Mouse (Mus musculus) MEL (cell line): ENCODE measurements around the gene Timmdc1. TPM values are rescaled to one million over a fixed set of nuclear protein-coding genes. Genes with fewer than 3 reads are reported as not detected.

Experiments used
- DNase-seq: peaks from one replicate; pipeline ENCODE4 v3.0.0; 2011; ENCODE audit warnings: low read depth, low spot score
- H3K27ac ChIP-seq: 2 replicates; pipeline ENCODE4 v1.5.1; 2012; ENCODE audit warnings: low read depth, mild to moderate bottlenecking, control low read depth, low read length, moderate library complexity; ENCODE audit not compliant: control insufficient read depth
- H3K27me3 ChIP-seq, 2 experiments: fragments of 150-350 bp in 1 of 2; sonication (generic) in 1 of 2; 2 replicates each; pipeline ENCODE4 v1.6.1; 2012; ENCODE audit warnings: low read length in 2 of 2, mild to moderate bottlenecking in 2 of 2, improper control_type of control experiment in 1 of 2, moderate library complexity in 1 of 2; ENCODE audit not compliant: insufficient read depth in 2 of 2, control insufficient read depth in 1 of 2
- H3K36me3 ChIP-seq, 2 experiments: 2 replicates each; pipeline ENCODE4 v1.6.1; 2012 to 2014; ENCODE audit warnings: low read length in 2 of 2, improper control_type of control experiment in 1 of 2, inconsistent platforms in 1 of 2, mild to moderate bottlenecking in 1 of 2; ENCODE audit not compliant: insufficient read depth in 2 of 2, control insufficient read depth in 1 of 2
- H3K4me1 ChIP-seq, 2 experiments: fragments of 150-350 bp in 1 of 2; sonication (generic) in 1 of 2; 2 replicates each; pipeline ENCODE4 v1.6.1; 2012; ENCODE audit warnings: low read length in 2 of 2, improper control_type of control experiment in 1 of 2, mild to moderate bottlenecking in 1 of 2; ENCODE audit not compliant: insufficient read depth in 2 of 2, control insufficient read depth in 1 of 2
- H3K4me3 ChIP-seq, 2 experiments: fragments of 150-350 bp in 1 of 2; sonication (generic) in 1 of 2; 2 replicates each; pipeline ENCODE4 v1.5.1; 2012; ENCODE audit warnings: low read depth in 2 of 2, low read length in 2 of 2, mild to moderate bottlenecking in 2 of 2, moderate library complexity in 2 of 2, control low read depth in 1 of 2, improper control_type of control experiment in 1 of 2; ENCODE audit not compliant: control insufficient read depth in 1 of 2, insufficient read depth in 1 of 2
- H3K79me2 ChIP-seq: 2 replicates; pipeline ENCODE4 v1.6.1; 2012; ENCODE audit warnings: mild to moderate bottlenecking, low read length, moderate library complexity; ENCODE audit not compliant: control insufficient read depth, poor library complexity, insufficient read depth
- H3K9ac ChIP-seq: 2 replicates; pipeline ENCODE4 v1.6.1; 2012; ENCODE audit warnings: low read depth, mild to moderate bottlenecking, control low read depth, low read length, moderate library complexity; ENCODE audit not compliant: control insufficient read depth, poor library complexity, severe bottlenecking
- H3K9me3 ChIP-seq: fragments of 150-350 bp; sonication (generic); replicated peaks from 2 replicates; pipeline ENCODE4 v1.6.1; 2012; ENCODE audit warnings: mild to moderate bottlenecking, low read length, improper control_type of control experiment, moderate library complexity; ENCODE audit not compliant: insufficient read depth
- E2F4 ChIP-seq: IDR thresholded peaks from 2 replicates; pipeline ENCODE4 v1.6.1; 2011; ENCODE audit warnings: low read depth, low read length, improper control_type of control experiment, borderline replicate concordance
- ELF1 ChIP-seq: IDR thresholded peaks from 2 replicates; pipeline ENCODE4 v1.6.1; 2014; ENCODE audit warnings: low read depth, mild to moderate bottlenecking, inconsistent platforms, low read length, improper control_type of control experiment, moderate library complexity
- EP300 ChIP-seq, 2 experiments: IDR thresholded peaks; 2 replicates each; pipeline ENCODE4 v1.6.1; 2011; ENCODE audit warnings: improper control_type of control experiment in 2 of 2, low read length in 2 of 2, low read depth in 1 of 2, mild to moderate bottlenecking in 1 of 2
- ETS1 ChIP-seq: IDR thresholded peaks from 2 replicates; pipeline ENCODE4 v1.6.1; 2012; ENCODE audit warnings: low read depth, mild to moderate bottlenecking, inconsistent platforms, low read length, improper control_type of control experiment, moderate library complexity
- HCFC1 ChIP-seq: IDR thresholded peaks from 2 replicates; pipeline ENCODE4 v1.6.1; 2012; ENCODE audit warnings: low read depth, mild to moderate bottlenecking, inconsistent platforms, low read length, improper control_type of control experiment, moderate library complexity
- KAT2A ChIP-seq: conservative IDR thresholded peaks from 2 replicates; pipeline ENCODE4 v1.6.1; 2012; ENCODE audit warnings: low read depth, low read length, improper control_type of control experiment, inconsistent platforms
- MAFK ChIP-seq: IDR thresholded peaks from 2 replicates; pipeline ENCODE4 v1.6.1; 2011; ENCODE audit warnings: low read depth, mild to moderate bottlenecking, low read length, improper control_type of control experiment, borderline replicate concordance
- MAX ChIP-seq: IDR thresholded peaks from 2 replicates; pipeline ENCODE4 v1.6.1; 2011; ENCODE audit warnings: low read length, improper control_type of control experiment
- MAZ ChIP-seq: IDR thresholded peaks from 2 replicates; pipeline ENCODE4 v1.6.1; 2012; ENCODE audit warnings: low read depth, mild to moderate bottlenecking, inconsistent platforms, low read length, improper control_type of control experiment
- MEF2A ChIP-seq: IDR thresholded peaks from 2 replicates; pipeline ENCODE4 v1.6.1; 2014; ENCODE audit warnings: low read depth, mild to moderate bottlenecking, inconsistent platforms, low read length, improper control_type of control experiment; ENCODE audit not compliant: poor library complexity, insufficient replicate concordance, severe bottlenecking; ENCODE audit errors: extremely low read depth
- MXI1 ChIP-seq: IDR thresholded peaks from 2 replicates; pipeline ENCODE4 v1.6.1; 2011; ENCODE audit warnings: mild to moderate bottlenecking, low read depth, low read length, improper control_type of control experiment
- MYB ChIP-seq: IDR thresholded peaks from 2 replicates; pipeline ENCODE4 v1.6.1; 2011; ENCODE audit warnings: mild to moderate bottlenecking, low read depth, low read length, improper control_type of control experiment
- MYC ChIP-seq: IDR thresholded peaks from 2 replicates; pipeline ENCODE4 v1.6.1; 2011; ENCODE audit warnings: low read depth, mild to moderate bottlenecking, low read length, improper control_type of control experiment, moderate library complexity
- NELFE ChIP-seq: IDR thresholded peaks from 2 replicates; pipeline ENCODE4 v1.6.1; 2011; ENCODE audit warnings: low read depth, low read length, improper control_type of control experiment
- NRF1 ChIP-seq: IDR thresholded peaks from 2 replicates; pipeline ENCODE4 v1.6.1; 2014; ENCODE audit warnings: low read depth, mild to moderate bottlenecking, inconsistent platforms, low read length, improper control_type of control experiment, moderate library complexity; ENCODE audit not compliant: poor library complexity, insufficient read depth, severe bottlenecking
- POLR2A ChIP-seq, 2 experiments: IDR thresholded peaks; 2 replicates each; pipeline ENCODE4 v1.6.1; 2011 to 2012; ENCODE audit warnings: low read length in 2 of 2, mild to moderate bottlenecking in 2 of 2, control low read depth in 1 of 2, improper control_type of control experiment in 1 of 2, low read depth in 1 of 2, moderate library complexity in 1 of 2; ENCODE audit not compliant: control insufficient read depth in 1 of 2, insufficient read depth in 1 of 2, poor library complexity in 1 of 2
- POLR2AphosphoS2 ChIP-seq: IDR thresholded peaks from 2 replicates; pipeline ENCODE4 v1.6.1; 2011; ENCODE audit warnings: low read length, improper control_type of control experiment
- RAD21 ChIP-seq: IDR thresholded peaks from 2 replicates; pipeline ENCODE4 v1.6.1; 2011; ENCODE audit warnings: mild to moderate bottlenecking, low read depth, low read length, improper control_type of control experiment
- RCOR1 ChIP-seq: IDR thresholded peaks from 2 replicates; pipeline ENCODE4 v1.6.1; 2012; ENCODE audit warnings: low read depth, mild to moderate bottlenecking, inconsistent platforms, low read length, improper control_type of control experiment
- SMC3 ChIP-seq: IDR thresholded peaks from 2 replicates; pipeline ENCODE4 v1.6.1; 2011; ENCODE audit warnings: low read depth, low read length, improper control_type of control experiment
- TBP ChIP-seq: IDR thresholded peaks from 2 replicates; pipeline ENCODE4 v1.8.0; 2011; ENCODE audit warnings: low read depth, low read length, improper control_type of control experiment
- TCF12 ChIP-seq: IDR thresholded peaks from 2 replicates; pipeline ENCODE4 v1.6.1; 2014; ENCODE audit warnings: low read depth, mild to moderate bottlenecking, inconsistent platforms, low read length, improper control_type of control experiment, moderate library complexity
- UBTF ChIP-seq: IDR thresholded peaks from 2 replicates; pipeline ENCODE4 v1.6.1; 2012; ENCODE audit warnings: low read depth, mild to moderate bottlenecking, inconsistent platforms, low read length, improper control_type of control experiment, moderate library complexity, borderline replicate concordance; ENCODE audit not compliant: insufficient read depth
- USF1 ChIP-seq: IDR thresholded peaks from 2 replicates; pipeline ENCODE4 v1.6.1; 2014; ENCODE audit warnings: low read depth, mild to moderate bottlenecking, inconsistent platforms, low read length, improper control_type of control experiment, moderate library complexity
- USF2 ChIP-seq, 2 experiments: IDR thresholded peaks; 2 replicates each; pipeline ENCODE4 v1.6.1; 2011 to 2012; ENCODE audit warnings: improper control_type of control experiment in 2 of 2, low read length in 2 of 2, borderline replicate concordance in 1 of 2, inconsistent platforms in 1 of 2, low read depth in 1 of 2, mild to moderate bottlenecking in 1 of 2; ENCODE audit not compliant: insufficient read depth in 1 of 2
- ZKSCAN1 ChIP-seq: IDR thresholded peaks from 2 replicates; pipeline ENCODE4 v1.6.1; 2012; ENCODE audit warnings: low read depth, mild to moderate bottlenecking, inconsistent platforms, low read length, improper control_type of control experiment, moderate library complexity
- polyA plus RNA-seq, 2 experiments: library from polyadenylated mRNA; stranded (reverse) in 1 of 2; unstranded in 1 of 2; fragments of >175 nt in 1 of 2; fragments of >200 nt in 1 of 2; gene quantifications; 2 replicates each; pipeline versions ENCODE4 v1.2.1 to v1.2.4; 2012; ENCODE audit warnings: low replicate concordance in 2 of 2, low read depth in 1 of 2; ENCODE audit not compliant: insufficient read length in 2 of 2, insufficient read depth in 1 of 2, missing spikeins in 1 of 2
- total RNA-seq: library from RNA; depleted of rRNA; stranded (reverse); fragments of 300-350 nt; gene quantifications from 2 replicates; pipeline ENCODE4 v1.2.3, GENCODE M21; 2012

Timmdc1 gene
- total and polyA plus RNA-seq, 3 experiments = 38.0 to 40.4 TPM; not detected in 1

DNA sequence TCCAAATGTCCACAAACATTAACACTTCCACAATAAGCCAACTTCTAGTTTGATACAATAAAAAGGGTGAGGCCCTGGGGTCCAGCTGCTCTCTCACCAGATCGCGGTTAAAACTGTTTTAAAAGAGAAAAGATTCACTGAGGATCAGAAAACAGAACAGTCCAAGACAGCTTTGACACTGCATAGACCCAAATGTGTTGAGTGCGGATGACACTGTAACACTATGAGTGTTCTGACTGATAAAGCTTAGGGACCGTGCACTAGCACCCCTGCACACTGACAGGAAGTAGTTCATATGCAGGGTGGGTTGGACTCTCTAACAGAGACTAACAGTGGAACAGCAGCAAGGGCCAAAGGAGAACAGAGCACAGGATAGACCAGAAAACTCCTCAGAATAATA lies 68.5 kb downstream of the Timmdc1 start (continued):
- no peak for TF ChIP-seq E2F4

DNA sequence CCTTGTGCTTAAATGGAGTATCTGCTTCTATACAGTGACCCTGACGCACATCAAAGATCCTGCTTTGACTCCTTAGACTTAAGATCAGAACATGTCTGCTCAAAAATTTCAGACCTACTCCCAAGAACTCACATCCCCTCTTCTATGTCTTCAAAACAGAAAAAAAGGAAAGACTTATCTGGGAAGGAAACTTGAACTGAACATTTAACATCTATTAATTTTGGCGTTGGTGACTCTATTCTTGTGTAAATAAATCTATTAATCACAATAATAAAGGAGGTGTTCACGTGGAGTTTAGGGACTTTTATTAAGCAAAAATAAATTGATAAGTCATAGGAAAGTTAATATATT lies 69.3 kb downstream of the Timmdc1 start:
- H3K4me3 ChIP-seq = peak overlapping the region; percentile 84 to 89
- peak overlapping the region; percentile 85 for H3K27ac ChIP-seq
- H3K9ac ChIP-seq = peak overlapping the region; percentile 96
- TF ChIP-seq USF1 = no peak
- TF ChIP-seq POLR2A (IDR thresholded peaks at IDR 0.05; ENCODE audit: control insufficient read depth in 1 of 2, insufficient read depth in 1 of 2, low read depth in 1 of 2, low read length in 2 of 2, poor library complexity in 1 of 2) = no peak
- no peak for TF ChIP-seq MYB
- no peak for TF ChIP-seq RAD21
- TF ChIP-seq NRF1 = no peak
- TF ChIP-seq E2F4 = no peak
- no peak for TF ChIP-seq MAFK
- no peak for TF ChIP-seq MAX
- TF ChIP-seq ZKSCAN1 = no peak
- no peak for TF ChIP-seq MEF2A
- no peak for TF ChIP-seq UBTF
- no peak for TF ChIP-seq POLR2AphosphoS2
- TF ChIP-seq EP300 (IDR thresholded peaks at IDR 0.05; ENCODE audit: low read depth in 1 of 2, low read length in 2 of 2) = no peak
- no peak for TF ChIP-seq TBP
- TF ChIP-seq HCFC1 = no peak
- TF ChIP-seq USF2 (IDR thresholded peaks at IDR 0.05; ENCODE audit: borderline replicate concordance in 1 of 2, insufficient read depth in 1 of 2, low read depth in 1 of 2, low read length in 2 of 2) = no peak
- no peaks in the 10 kb centered on the region for H3K27me3 ChIP-seq
- peaks cover 13% of the 10 kb centered on the region for H3K79me2 ChIP-seq
- peaks cover 3 to 26% of the 10 kb centered on the region in 2 experiments for H3K4me1 ChIP-seq
- H3K9me3 ChIP-seq = no peaks in the 10 kb centered on the region
- DNase-seq = no peak
- peaks cover 0 to 22% of the 10 kb centered on the region in 2 experiments; a peak in 2 of 4 replicates for H3K36me3 ChIP-seq

- Histone ChIP-seq H3K4me3 (peak within 1 kb of the TSS; percentile 84 to 89), H3K36me3 (peaks cover 0 to 21% of the 10 kb centered on the region in 2 experiments; a peak in 2 of 4 replicates), H3K9me3 (no peaks in the 10 kb centered on the region), H3K9ac (peak within 1 kb of the TSS; percentile 96), H3K27ac (peak within 1 kb of the TSS; percentile 85), H3K27me3 (no peaks in the 10 kb centered on the region), H3K4me1 (peaks cover 3 to 23% of the 10 kb centered on the region in 2 experiments), H3K79me2 (peaks cover 13% of the 10 kb centered on the region)
- DNase-seq = peak; percentile 92
- TF ChIP-seq KAT2A (no peak; the same call in 1 of the 2 replicates), HCFC1 (peak; percentile 80), NELFE (peak; percentile 97), POLR2AphosphoS2 (peak; percentile 95), RCOR1 (0 out of 2 replicates have a peak, but pooled peaks have one; percentile 19), ZKSCAN1 (no peak), MYB (no peak), MXI1 (peak; percentile 73), SMC3 (no peak), TBP (peak; percentile 47; the same call in 1 of the 2 replicates), ETS1 (0 out of 2 replicates have a peak, but pooled peaks have one; percentile 13), NRF1 (peak; percentile 56), ELF1 (peak; percentile 81), MEF2A (no peak), MAZ (0 out of 2 replicates have a peak, but pooled peaks have one; percentile 10), MYC (peak; percentile 76), TCF12 (peak; percentile 68)
These were observed 69.8 kb downstream of the Timmdc1 start, which contains the start of gene Adprh for GRCm38 (mm10) chr16:38452442-38453202. TSS of gene Adprh (minus strand) at chr16:38452703.
